Mouse (Mus musculus) cerebellum, adult 2 months (tissue): ENCODE measurements around the gene 5730480H06Rik. TPM values are rescaled to one million over a fixed set of nuclear protein-coding genes. Genes with fewer than 3 reads are reported as not detected.

Source experiments
- DNase-seq, 2 experiments: peaks; one replicate each; pipeline ENCODE4 v3.0.0; 2021
- H3K27ac ChIP-seq: fragments of 200-500 bp; 2 replicates; pipeline ENCODE4 v1.5.1; 2012; ENCODE audit warnings: low read length, control low read depth, inconsistent platforms; ENCODE audit not compliant: insufficient read depth
- H3K27me3 ChIP-seq: fragments of 200-500 bp; 2 replicates; pipeline ENCODE4 v1.6.1; 2012; ENCODE audit warnings: inconsistent platforms, mild to moderate bottlenecking, low read length, moderate library complexity; ENCODE audit not compliant: control insufficient read depth, insufficient read depth
- H3K4me1 ChIP-seq: fragments of 200-500 bp; 2 replicates; pipeline ENCODE4 v1.6.1; 2011; ENCODE audit warnings: low read length; ENCODE audit not compliant: control insufficient read depth, insufficient read depth
- H3K4me3 ChIP-seq: fragments of 200-500 bp; replicated peaks from 2 replicates; pipeline ENCODE3; 2011; ENCODE audit warnings: mild to moderate bottlenecking, low read depth, low read length, control low read depth; ENCODE audit not compliant: insufficient read depth
- CTCF ChIP-seq: fragments of 200-500 bp; IDR thresholded peaks from 2 replicates; pipeline ENCODE4 v1.5.1; 2011; ENCODE audit warnings: low read depth, mild to moderate bottlenecking, control low read depth, low read length, moderate library complexity, borderline replicate concordance; ENCODE audit not compliant: insufficient read depth
- POLR2A ChIP-seq: fragments of 200-500 bp; IDR thresholded peaks from 2 replicates; pipeline ENCODE4 v1.6.1; 2011; ENCODE audit warnings: low read length, control low read depth, borderline replicate concordance; ENCODE audit not compliant: insufficient read depth
- WGBS: fragments of 180-500 bp; shearing (Covaris S2); methylation state at CpG from one replicate; pipeline ENCODE4 v1.1.7; 2018; 5-methylcytosine and 5-hydroxymethylcytosine counted together
- polyA plus RNA-seq: library from polyadenylated mRNA; depleted of rRNA; stranded (reverse); fragments of >200 nt; gene quantifications from 2 replicates; pipeline ENCODE4 v1.2.3, GENCODE M21; 2012

5730480H06Rik gene
- polyA plus RNA-seq, 1 experiment = 10.4 TPM

DNA sequence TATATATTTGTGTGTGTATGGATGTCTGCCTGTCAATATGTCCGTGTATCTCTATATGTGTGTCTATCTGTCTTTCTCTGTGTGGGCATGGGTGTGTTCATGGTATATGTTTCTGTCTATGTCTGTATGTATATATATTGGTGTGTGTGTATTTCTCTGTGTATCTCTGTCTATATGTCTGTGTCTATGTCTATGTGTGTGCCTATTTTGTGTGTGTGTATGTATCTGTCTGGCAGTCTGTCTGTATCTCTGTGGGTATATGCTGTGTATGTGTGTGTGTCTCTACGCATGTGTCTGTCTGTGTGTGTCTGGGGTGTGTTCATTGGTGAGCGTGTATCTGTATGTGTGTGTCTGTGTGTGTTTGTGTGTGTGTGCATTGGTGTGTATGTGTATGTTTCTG, 5.7 kb downstream of the 5730480H06Rik start:
- TF ChIP-seq CTCF (no peak), POLR2A (no peak)
- no peaks in the 10 kb centered on the region for H3K27me3 ChIP-seq
- DNase-seq = no peak
- no peak overlapping the region for H3K4me3 ChIP-seq
- H3K27ac ChIP-seq = no peak overlapping the region
- H3K4me1 ChIP-seq = no peaks in the 10 kb centered on the region
- 87% methylated on average over 3 of the region's 3 CpGs for WGBS

GRCm38 (mm10) chr5:48333884-48334513, 6.2 kb downstream of the 5730480H06Rik start:
- no peak for TF ChIP-seq CTCF
- TF ChIP-seq POLR2A = no peak
- WGBS = 12% methylated on average over 9 of the region's 9 CpGs
- Histone ChIP-seq H3K4me1 (no peaks in the 10 kb centered on the region), H3K27me3 (no peaks in the 10 kb centered on the region), H3K4me3 (no peak overlapping the region), H3K27ac (no peak overlapping the region)
- no peak for DNase-seq

DNA sequence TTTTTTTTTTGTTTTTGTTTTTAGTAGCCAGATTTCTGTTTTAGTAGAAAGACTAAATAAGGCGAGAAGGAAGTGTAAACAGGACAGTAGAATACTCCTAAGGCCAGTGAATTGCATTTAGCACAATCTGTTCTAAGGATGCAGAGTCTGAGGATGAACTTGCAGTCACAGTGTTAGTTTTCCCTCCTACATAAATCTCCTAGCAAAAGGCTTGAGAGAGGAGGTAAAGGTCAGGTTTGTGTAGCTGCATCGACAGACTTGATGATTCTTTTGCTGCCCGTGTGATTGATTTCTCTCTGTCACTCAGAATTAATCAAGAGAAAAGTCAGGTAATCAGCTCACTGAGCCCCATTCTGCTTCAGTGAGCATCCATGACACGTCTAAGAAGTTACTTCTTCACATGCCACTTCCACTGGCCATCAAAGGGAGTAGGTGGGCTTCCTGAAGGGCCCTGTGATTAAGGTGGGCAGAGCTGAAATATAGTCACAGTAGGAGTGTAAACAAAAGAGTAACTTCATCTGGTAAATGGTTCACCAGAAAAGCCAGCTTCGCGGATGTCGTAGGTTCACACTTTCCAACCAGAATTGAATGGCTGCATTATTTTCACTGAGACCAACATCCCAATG, 13.2 kb downstream of the 5730480H06Rik start:
- Histone ChIP-seq H3K4me1 (no peaks in the 10 kb centered on the region), H3K4me3 (no peak overlapping the region), H3K27ac (no peak overlapping the region), H3K27me3 (no peaks in the 10 kb centered on the region)
- WGBS = 51% methylated on average over 7 of the region's 7 CpGs
- DNase-seq = no peak
- TF ChIP-seq POLR2A (no peak), CTCF (no peak)

DNA sequence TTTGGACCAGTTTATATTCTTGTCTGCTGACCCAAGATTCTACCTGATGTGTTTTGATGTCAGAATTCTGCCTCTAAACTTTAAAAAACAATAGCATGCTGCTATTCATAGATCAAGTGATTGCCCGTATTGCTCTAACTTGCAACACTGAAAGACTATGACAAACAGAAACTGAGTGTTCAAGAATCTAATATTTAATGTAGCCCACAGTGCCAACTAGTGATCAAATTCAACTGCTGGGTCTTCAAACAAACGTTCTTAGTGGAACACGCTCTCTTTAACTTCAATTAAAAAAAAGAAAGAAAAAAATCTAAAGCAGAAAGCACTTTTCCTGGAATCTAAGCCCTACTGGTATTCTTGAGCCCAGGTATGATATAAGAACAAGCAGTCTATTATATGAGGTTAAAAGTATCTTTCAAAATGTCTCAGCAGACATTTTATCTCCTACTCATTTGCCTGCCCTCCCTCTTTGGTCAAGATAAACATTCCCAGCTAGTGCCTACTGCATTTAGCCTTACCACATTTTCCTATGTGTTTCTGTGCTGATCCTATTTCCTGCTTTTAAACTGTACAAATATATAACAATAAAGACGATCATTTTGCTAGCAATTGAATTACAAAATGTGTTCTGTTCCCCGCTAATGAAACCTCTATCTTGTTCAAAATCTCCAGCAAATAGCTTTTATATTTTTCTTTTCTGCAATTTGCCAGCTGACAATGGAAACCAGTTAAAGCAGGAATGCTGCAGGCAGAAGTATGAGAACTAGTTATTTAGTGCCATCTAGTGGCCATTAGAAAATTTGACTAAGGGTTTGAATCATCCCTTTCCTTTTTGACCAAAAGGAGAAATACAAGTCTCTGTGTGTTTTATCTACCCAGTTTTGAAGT, 17.6 kb downstream of the 5730480H06Rik start:
- WGBS = 43% methylated on average over 5 of the region's 5 CpGs
- peak in 1 of 2 experiments; percentile 7 for DNase-seq
- H3K27ac ChIP-seq = no peak overlapping the region
- no peaks in the 10 kb centered on the region for H3K4me1 ChIP-seq
- H3K27me3 ChIP-seq = no peaks in the 10 kb centered on the region; the same call in 1 of the 2 replicates
- no peak for TF ChIP-seq CTCF
- no peak for TF ChIP-seq POLR2A
- H3K4me3 ChIP-seq = no peak overlapping the region

- TF ChIP-seq CTCF = no peak
- no peak for TF ChIP-seq POLR2A
- Histone ChIP-seq H3K27me3 (no peaks in the 10 kb centered on the region; the same call in 1 of the 2 replicates), H3K27ac (no peak overlapping the region), H3K4me3 (no peak overlapping the region), H3K4me1 (no peaks in the 10 kb centered on the region)
- DNase-seq = no peak
- WGBS = 96% methylated on average over 2 of the region's 2 CpGs
Measured at GRCm38 (mm10) chr5:48345983-48346648, 18.4 kb downstream of the 5730480H06Rik start.

- H3K4me1 ChIP-seq = no peaks in the 10 kb centered on the region
- DNase-seq = no peak
- H3K4me3 ChIP-seq = no peak overlapping the region
- H3K27ac ChIP-seq = no peak overlapping the region
- no peaks in the 10 kb centered on the region; the same call in 1 of the 2 replicates for H3K27me3 ChIP-seq
- no peak for TF ChIP-seq CTCF
- TF ChIP-seq POLR2A = no peak
- 89% methylated on average over 1 of the region's 1 CpGs for WGBS
Measured at GRCm38 (mm10) chr5:48349309-48349708, 21.6 kb downstream of the 5730480H06Rik start.

- no peak for TF ChIP-seq CTCF
- TF ChIP-seq POLR2A = peak; percentile 47; the same call in 1 of the 2 replicates
- under 1% methylated on average over 44 of the region's 44 CpGs for WGBS
- H3K4me1 ChIP-seq = no peaks in the 10 kb centered on the region
- no peak overlapping the region for H3K27ac ChIP-seq
- H3K27me3 ChIP-seq = no peaks in the 10 kb centered on the region
- H3K4me3 ChIP-seq = peak overlapping the region; percentile 61
- DNase-seq = peak; percentile 92 to 93
Measured at GRCm38 (mm10) chr5:48371890-48372766, 44.4 kb downstream of the 5730480H06Rik start.
